Mouse (Mus musculus) heart, embryonic 11.5 days (tissue): ENCODE data around the gene Cmpk1. TPM values are rescaled to one million over a fixed set of nuclear protein-coding genes. Genes with fewer than 3 reads are reported as not detected.
"Not testable (repeated sequence)": the region's sequence is repeated elsewhere in the genome, so short reads cannot be mapped to it uniquely, and the experiment has no call there.

Source experiments
- ATAC-seq: fragments of 200-750 bp; cut with Nextera tagmentation; replicated peaks from 2 replicates; pipeline ENCODE4 v1.8.0; 2017; ENCODE audit warnings: moderate library complexity; ENCODE audit not compliant: insufficient number of reproducible peaks, low FRiP score, low TSS enrichment
- H3K27ac ChIP-seq: fragments of 300-500 bp; sonication (generic); 2 replicates; pipeline ENCODE4 v1.5.1; 2014; ENCODE audit warnings: mild to moderate bottlenecking, low read depth, low read length
- H3K27me3 ChIP-seq: fragments of 300-500 bp; sonication (generic); 2 replicates; pipeline ENCODE4 v1.6.1; 2014; ENCODE audit warnings: mild to moderate bottlenecking, low read length, mixed read lengths; ENCODE audit not compliant: control insufficient read depth, insufficient read depth
- H3K36me3 ChIP-seq: fragments of 300-500 bp; sonication (generic); 2 replicates; pipeline ENCODE4 v1.6.1; 2014; ENCODE audit warnings: mild to moderate bottlenecking, low read length, moderate library complexity, mixed read lengths; ENCODE audit not compliant: control insufficient read depth, insufficient read depth
- H3K4me1 ChIP-seq: fragments of 300-500 bp; sonication (generic); 2 replicates; pipeline ENCODE4 v1.6.1; 2014; ENCODE audit warnings: low read length; ENCODE audit not compliant: control insufficient read depth, insufficient read depth
- H3K4me2 ChIP-seq: fragments of 300-500 bp; sonication (generic); 2 replicates; pipeline ENCODE4 v1.6.1; 2014; ENCODE audit warnings: mild to moderate bottlenecking, moderate library complexity
- H3K4me3 ChIP-seq: fragments of 300-500 bp; sonication (generic); 2 replicates; pipeline ENCODE4 v1.5.1; 2014; ENCODE audit warnings: low read depth, low read length
- H3K9ac ChIP-seq: fragments of 300-500 bp; sonication (generic); 2 replicates; pipeline ENCODE4 v1.6.1; 2014; ENCODE audit warnings: mild to moderate bottlenecking, low read depth, low read length, moderate library complexity
- H3K9me3 ChIP-seq: fragments of 300-500 bp; sonication (generic); replicated peaks from 2 replicates; pipeline ENCODE4 v1.6.1; 2016; ENCODE audit warnings: low read length; ENCODE audit not compliant: control insufficient read depth
- WGBS: fragments of 180-500 bp; shearing (Covaris S2); extraction: QIAGEN DNeasy Blood & Tissue Kit; methylation state at CpG from one replicate; pipeline ENCODE4 v1.1.7; 2014; ENCODE audit not compliant: insufficient replicate concordance; 5-methylcytosine and 5-hydroxymethylcytosine counted together
- polyA plus RNA-seq: library from polyadenylated mRNA; unstranded; fragments of >200 nt; fragmentation: Nextera tagmentation; extraction: Ambion mirVana; gene quantifications from 2 replicates; pipeline ENCODE4 v1.2.1, GENCODE M21; 2014

Cmpk1 gene
- polyA plus RNA-seq, 1 experiment from 2014 or later = 70.0 TPM

GRCm38 (mm10) chr4:114994218-114994617 lies 7.2 kb upstream of the Cmpk1 start:
- Histone ChIP-seq H3K36me3 (no peaks in the 10 kb centered on the region), H3K27ac (no peak overlapping the region), H3K9me3 (no peaks in the 10 kb centered on the region), H3K4me3 (no peak overlapping the region), H3K4me1 (no peaks in the 10 kb centered on the region), H3K4me2 (no peak overlapping the region), H3K27me3 (0 out of 2 replicates have a peak, but pooled peaks cover 2% of the 10 kb centered on the region), H3K9ac (no peak overlapping the region)
- ATAC-seq = no peak
- 80% methylated on average over 3 of the region's 3 CpGs for WGBS

- ATAC-seq = peak; percentile 12; the same call in 1 of the 2 replicates
- Histone ChIP-seq H3K4me1 (0 out of 2 replicates have a peak, but pooled peaks cover 3% of the 10 kb centered on the region), H3K4me2 (peak overlapping the region; percentile 76), H3K36me3 (no peaks in the 10 kb centered on the region), H3K27ac (peak overlapping the region; percentile 100), H3K9ac (peak overlapping the region; percentile 97), H3K27me3 (no peaks in the 10 kb centered on the region), H3K4me3 (peak overlapping the region; percentile 88), H3K9me3 (no peaks in the 10 kb centered on the region)
- 4% methylated on average over 8 of the region's 8 CpGs for WGBS
These were observed 840 bp downstream of the Cmpk1 start for GRCm38 (mm10) chr4:114986211-114986590.

DNA sequence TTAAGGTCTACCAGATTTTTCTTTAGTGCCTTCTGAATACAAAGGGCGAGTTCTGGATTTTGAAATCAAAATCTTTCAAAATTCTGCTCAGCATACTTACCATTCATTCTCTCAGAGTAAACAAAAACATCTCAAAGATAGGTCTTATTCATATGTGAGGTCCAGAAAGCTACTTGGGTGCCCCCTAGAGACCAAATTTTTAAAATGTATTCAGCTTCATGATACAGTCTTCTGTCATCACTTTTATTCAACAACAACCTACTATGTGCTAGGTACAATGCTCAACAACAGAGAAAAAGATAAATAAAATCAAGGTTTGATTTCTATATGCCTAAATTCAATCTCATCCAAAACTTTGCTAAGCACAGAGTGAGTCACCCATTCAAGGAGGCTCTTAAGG lies 4.0 kb downstream of the Cmpk1 start:
- Histone ChIP-seq H3K9ac (no peak overlapping the region), H3K27ac (no peak overlapping the region), H3K36me3 (no peaks in the 10 kb centered on the region), H3K4me3 (no peak overlapping the region), H3K4me1 (0 out of 2 replicates have a peak, but pooled peaks cover 3% of the 10 kb centered on the region), H3K9me3 (no peaks in the 10 kb centered on the region), H3K4me2 (no peak overlapping the region), H3K27me3 (no peaks in the 10 kb centered on the region)
- no peak for ATAC-seq
- 77% methylated on average over 1 of the region's 1 CpGs for WGBS

DNA sequence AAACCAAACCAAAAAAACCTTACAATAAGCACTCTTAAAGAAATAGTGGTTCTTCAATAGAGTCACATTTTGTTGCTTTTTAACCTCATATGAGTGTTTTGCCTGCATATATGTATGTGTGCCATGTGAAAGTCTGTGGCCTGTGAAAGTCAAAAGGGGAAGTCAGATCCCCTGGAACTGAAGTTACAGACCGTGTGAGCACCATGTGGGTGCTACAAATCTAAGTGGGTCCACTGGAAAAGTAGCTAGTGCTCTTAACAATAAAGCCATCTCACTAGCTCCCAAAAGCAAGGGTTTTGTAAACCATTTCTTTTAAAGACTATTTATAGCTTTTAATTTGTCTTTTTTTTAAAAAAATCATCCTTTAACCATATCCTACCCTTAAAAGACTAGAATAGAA lies 4.4 kb downstream of the Cmpk1 start:
- WGBS = 88% methylated on average over 1 of the region's 1 CpGs
- Histone ChIP-seq H3K9ac (no peak overlapping the region), H3K27ac (no peak overlapping the region), H3K9me3 (no peaks in the 10 kb centered on the region), H3K4me3 (no peak overlapping the region), H3K4me2 (no peak overlapping the region), H3K36me3 (no peaks in the 10 kb centered on the region), H3K27me3 (no peaks in the 10 kb centered on the region), H3K4me1 (0 out of 2 replicates have a peak, but pooled peaks cover 3% of the 10 kb centered on the region)
- no peak for ATAC-seq

DNA sequence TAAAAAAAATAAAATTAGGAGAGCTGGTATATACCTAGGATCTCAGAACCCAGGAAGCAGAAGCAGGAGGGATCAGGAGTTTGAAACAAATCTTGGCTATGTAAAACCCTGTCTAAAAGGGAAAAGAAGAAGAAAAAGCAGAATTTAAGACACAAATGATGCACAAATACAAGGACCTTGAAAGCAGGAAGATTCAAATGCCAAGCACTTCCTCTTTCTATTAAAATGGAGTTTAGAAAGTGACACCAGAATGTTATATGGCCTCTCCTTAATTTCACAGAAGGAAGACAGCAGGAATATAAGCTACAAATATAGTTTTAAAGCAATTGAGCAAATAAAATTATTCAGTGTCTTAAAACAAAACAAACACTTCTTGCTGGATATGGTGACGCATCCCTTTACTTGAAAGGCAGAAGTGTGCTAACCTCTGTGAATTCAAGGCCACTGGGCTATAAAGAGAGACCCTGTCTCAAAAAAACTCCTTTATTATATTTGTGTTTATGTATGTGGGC lies 13.8 kb downstream of the Cmpk1 start:
- H3K27me3 ChIP-seq = no peaks in the 10 kb centered on the region
- no peak overlapping the region for H3K9ac ChIP-seq
- no peaks in the 10 kb centered on the region for H3K9me3 ChIP-seq
- no peak for ATAC-seq
- peaks cover 2% of the 10 kb centered on the region; the same call in 1 of the 2 replicates for H3K36me3 ChIP-seq
- no peak overlapping the region for H3K4me3 ChIP-seq
- H3K4me2 ChIP-seq = no peak overlapping the region
- no peak overlapping the region for H3K27ac ChIP-seq
- WGBS = 88% methylated on average over 1 of the region's 1 CpGs
- H3K4me1 ChIP-seq = no peaks in the 10 kb centered on the region; the same call in 1 of the 2 replicates

DNA sequence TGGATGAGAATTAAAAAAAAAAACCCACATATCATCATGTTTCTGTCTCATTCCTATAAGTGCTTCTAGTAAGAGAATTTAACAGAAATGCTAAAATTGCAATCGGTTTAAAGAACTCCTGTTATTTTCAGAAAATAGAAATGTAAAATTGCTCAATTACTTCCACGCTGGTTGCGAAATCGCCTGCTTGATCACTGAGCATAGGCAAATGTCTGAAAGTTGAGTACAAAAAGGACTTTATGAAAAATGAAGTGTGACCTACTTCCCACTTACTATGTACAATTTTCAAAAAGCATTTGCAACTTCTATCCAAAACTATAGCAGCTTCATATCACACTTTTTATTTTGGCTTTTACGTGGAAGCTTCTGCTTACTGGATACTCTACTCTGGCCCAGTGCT lies 16.3 kb downstream of the Cmpk1 start:
- WGBS = 94% methylated on average over 5 of the region's 5 CpGs
- no peak overlapping the region for H3K4me3 ChIP-seq
- H3K9me3 ChIP-seq = no peaks in the 10 kb centered on the region
- H3K27ac ChIP-seq = no peak overlapping the region
- no peak for ATAC-seq
- H3K27me3 ChIP-seq = no peaks in the 10 kb centered on the region
- peaks cover 7% of the 10 kb centered on the region for H3K36me3 ChIP-seq
- H3K4me1 ChIP-seq = no peaks in the 10 kb centered on the region; the same call in 1 of the 2 replicates
- no peak overlapping the region for H3K9ac ChIP-seq
- H3K4me2 ChIP-seq = no peak overlapping the region

DNA sequence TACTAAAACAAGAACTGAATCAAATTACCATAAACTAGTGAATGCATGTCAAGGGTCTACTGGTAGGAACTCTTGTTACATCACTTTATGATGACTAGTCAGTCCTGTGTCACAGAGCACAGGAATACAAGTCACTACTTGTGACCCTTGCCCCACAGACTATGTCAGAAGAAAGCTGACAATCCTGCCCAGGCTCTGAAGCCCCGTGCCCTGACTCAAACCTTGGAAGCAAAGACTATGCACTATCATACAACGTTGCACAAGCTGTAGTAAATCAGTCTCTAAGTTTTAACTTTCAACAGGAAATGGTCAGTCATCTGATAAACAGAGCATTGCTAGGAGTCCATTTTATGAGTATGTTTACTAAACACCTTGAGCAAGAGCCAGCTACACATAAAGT lies 26.2 kb downstream of the Cmpk1 start:
- not testable (repeated sequence) for H3K27me3 ChIP-seq, ATAC-seq, H3K4me2 ChIP-seq, H3K27ac ChIP-seq, H3K4me3 ChIP-seq, H3K4me1 ChIP-seq, H3K9me3 ChIP-seq, H3K36me3 ChIP-seq, H3K9ac ChIP-seq
- 81% methylated on average over 2 of the region's 2 CpGs for WGBS

DNA sequence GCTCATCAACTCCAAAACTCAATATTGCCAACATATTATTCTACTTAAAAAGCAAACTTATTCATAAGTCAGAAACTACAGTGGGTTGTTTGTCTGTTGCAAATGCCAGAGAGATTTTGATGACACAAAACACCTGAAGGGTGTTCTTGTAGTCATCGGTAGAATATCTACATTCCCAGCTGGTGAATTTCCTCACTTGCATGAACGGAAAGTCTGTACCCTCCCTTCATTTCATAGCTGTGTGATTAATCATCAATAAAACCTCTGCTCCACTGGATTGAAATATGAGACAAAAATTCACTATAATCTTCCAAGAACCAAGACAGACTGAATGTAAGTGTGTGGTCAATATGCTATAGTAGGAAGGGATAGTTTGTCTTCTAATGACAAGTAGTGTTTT lies 27.5 kb downstream of the Cmpk1 start:
- no peak overlapping the region for H3K27ac ChIP-seq
- H3K9ac ChIP-seq = no peak overlapping the region
- H3K4me2 ChIP-seq = no peak overlapping the region
- H3K4me3 ChIP-seq = no peak overlapping the region
- no peaks in the 10 kb centered on the region for H3K9me3 ChIP-seq
- H3K27me3 ChIP-seq = no peaks in the 10 kb centered on the region
- no peaks in the 10 kb centered on the region for H3K36me3 ChIP-seq
- 88% methylated on average over 2 of the region's 2 CpGs for WGBS
- H3K4me1 ChIP-seq = 0 out of 2 replicates have a peak, but pooled peaks cover 3% of the 10 kb centered on the region
- ATAC-seq = no peak

DNA sequence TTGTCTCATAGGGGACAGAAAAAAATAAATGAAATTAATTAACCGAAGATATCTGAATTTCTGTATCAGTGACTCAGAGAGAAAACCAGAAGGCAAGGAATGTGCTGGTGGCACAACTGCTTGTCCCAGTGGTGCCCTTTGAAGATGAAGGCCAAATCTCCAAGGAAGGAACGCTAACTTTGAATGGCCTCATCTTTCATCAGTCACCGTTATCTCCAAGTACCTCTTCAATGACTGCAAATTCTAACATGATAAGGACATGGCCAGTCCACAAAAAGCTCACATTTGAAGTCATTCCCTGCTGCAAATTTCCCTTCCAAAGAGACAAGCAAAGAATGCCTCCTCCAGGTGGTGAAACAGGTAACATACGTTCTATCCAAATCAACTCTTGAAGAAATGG lies 28.3 kb downstream of the Cmpk1 start:
- H3K9me3 ChIP-seq = no peaks in the 10 kb centered on the region
- H3K4me2 ChIP-seq = no peak overlapping the region
- H3K4me1 ChIP-seq = 0 out of 2 replicates have a peak, but pooled peaks cover 3% of the 10 kb centered on the region
- H3K4me3 ChIP-seq = no peak overlapping the region
- no peaks in the 10 kb centered on the region for H3K36me3 ChIP-seq
- no peak overlapping the region for H3K9ac ChIP-seq
- H3K27ac ChIP-seq = no peak overlapping the region
- ATAC-seq = no peak
- 65% methylated on average over 4 of the region's 4 CpGs for WGBS
- no peaks in the 10 kb centered on the region for H3K27me3 ChIP-seq
